Mouse (Mus musculus): Measurements from ENCODE around the gene Pstk. TPM values are rescaled to one million over a fixed set of nuclear protein-coding genes. Genes with fewer than 3 reads are reported as not detected.
"Not testable (repeated sequence)": the region's sequence is repeated elsewhere in the genome, so short reads cannot be mapped to it uniquely, and the experiment has no call there.

Pstk gene
- polyA plus RNA-seq, 1 experiment, result 46.9 TPM

DNA sequence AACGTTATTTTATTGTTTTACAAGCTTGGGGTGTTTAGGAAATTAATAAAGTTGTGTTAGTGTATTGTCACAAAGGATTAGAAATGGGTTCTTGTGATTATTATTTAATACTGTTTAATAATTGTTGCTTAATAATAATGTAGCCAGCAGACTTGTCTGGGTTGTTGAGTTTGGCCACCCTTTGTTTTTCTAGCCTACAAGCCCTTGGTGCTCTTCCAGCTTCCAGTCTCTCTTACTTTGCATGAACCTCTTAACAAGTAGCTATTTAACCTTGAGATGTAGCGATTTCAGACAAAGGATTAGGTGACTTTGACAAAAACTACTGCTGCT lies 41.0 kb downstream of the Pstk start:
- DNase-seq (ENCODE audit: low read depth), result peak; percentile 61

- DNase-seq (ENCODE audit: low read depth), result not testable (repeated sequence)
Measured at GRCm38 (mm10) chr7:131416742-131417141, 45.8 kb downstream of the Pstk start.

- DNase-seq (ENCODE audit: low read depth), result peak; percentile 56
Measured at GRCm38 (mm10) chr7:131417605-131418004, 46.7 kb downstream of the Pstk start.

DNA sequence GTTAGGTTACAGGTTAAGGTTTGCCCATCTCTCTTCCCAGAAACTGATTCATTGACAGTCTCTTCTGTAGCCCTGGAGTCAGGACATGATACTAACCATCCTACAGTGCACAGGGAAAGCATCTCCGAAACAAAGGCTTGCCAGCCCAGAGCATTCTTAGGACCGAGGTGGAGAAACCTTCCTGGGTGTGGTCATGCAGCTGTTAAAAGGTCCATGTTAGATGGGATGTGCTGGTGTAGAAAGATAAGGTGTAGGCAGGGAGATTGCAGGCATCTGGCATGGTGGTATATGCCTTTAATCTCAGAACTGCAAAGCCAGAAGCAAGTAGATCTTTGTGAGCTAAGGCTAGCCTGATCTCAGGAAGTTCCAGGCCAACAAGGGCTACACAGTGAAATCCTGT lies 54.0 kb downstream of the Pstk start:
- DNase-seq (ENCODE audit: low read depth), result no peak

- DNase-seq (ENCODE audit: low read depth), result no peak
Measured at GRCm38 (mm10) chr7:131427331-131427730, 56.4 kb downstream of the Pstk start.

DNA sequence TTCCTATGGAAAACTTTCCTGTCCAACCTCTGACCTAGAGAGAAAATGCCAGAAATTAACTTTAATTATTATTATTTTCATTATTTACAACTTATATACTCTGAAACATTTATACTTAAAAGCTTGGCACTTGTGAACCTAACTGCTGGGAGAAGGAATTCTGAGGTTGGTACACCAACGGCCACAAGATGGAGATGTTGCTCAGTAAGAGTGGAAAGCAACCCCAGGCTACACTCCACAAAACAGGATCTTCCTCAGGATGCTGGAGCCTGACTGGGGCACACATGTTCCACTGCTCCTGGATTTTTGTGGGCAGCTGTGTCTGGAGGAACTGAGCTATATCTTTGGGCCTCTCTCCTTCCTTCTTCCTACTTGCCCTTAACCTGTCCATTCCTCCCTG lies 61.3 kb downstream of the Pstk start:
- no peak for DNase-seq (ENCODE audit: low read depth)

DNA sequence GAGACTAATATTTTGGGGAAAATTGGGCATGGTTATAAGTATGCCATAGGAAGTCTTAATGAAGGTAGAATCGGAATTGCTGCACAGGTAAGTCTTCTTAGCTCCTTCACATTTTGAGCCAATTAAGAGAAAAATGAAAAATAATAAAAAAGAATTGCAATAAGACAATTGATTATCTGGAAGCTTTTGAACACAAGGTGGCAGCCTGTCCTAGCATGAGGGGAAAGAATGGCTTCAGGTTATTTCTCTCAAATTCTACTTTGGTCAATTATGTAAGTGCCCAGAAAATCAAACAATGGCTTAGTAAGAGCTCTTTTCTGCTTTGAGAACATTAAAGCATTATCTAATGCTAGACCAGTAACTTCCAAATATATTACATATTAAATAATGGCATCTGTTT lies 63.3 kb downstream of the Pstk start:
- no peak for DNase-seq (ENCODE audit: low read depth)

GRCm38 (mm10) chr7:131437051-131437450 lies 66.1 kb downstream of the Pstk start:
- no peak for DNase-seq (ENCODE audit: low read depth)

Other genes starting within 250 kb of the Pstk start
- gene 4933402N03Rik, start 224.8 kb upstream of the Pstk start, polyA plus RNA-seq (2012; rRNA removed), result 0.05 and 0.06 TPM in 2 replicates
- gene 5430419D17Rik, start 196.7 kb upstream of the Pstk start, polyA plus RNA-seq (2012; rRNA removed), result 1.7 and 2.4 TPM in 2 replicates
- 2,056 and 2,398 TPM in 2 replicates for gene Cuzd1, start 48.8 kb upstream of the Pstk start, polyA plus RNA-seq (2012; rRNA removed)
- gene Fam24b, start 41.6 kb upstream of the Pstk start, polyA plus RNA-seq (2012; rRNA removed), result 13.1 and 34.2 TPM in 2 replicates
- gene Fam24a, start 37.3 kb upstream of the Pstk start, polyA plus RNA-seq (2012; rRNA removed), result 0.43 and 1.1 TPM in 2 replicates
- gene 2310057M21Rik, start 8.4 kb upstream of the Pstk start, polyA plus RNA-seq (2012; rRNA removed), result 8.3 and 9.8 TPM in 2 replicates
- gene Ikzf5, start 39.4 kb downstream of the Pstk start, polyA plus RNA-seq (2012; rRNA removed), result 15.5 and 17.5 TPM in 2 replicates
- gene Acadsb, start 39.5 kb downstream of the Pstk start, polyA plus RNA-seq (2012; rRNA removed), result 22.1 and 23.1 TPM in 2 replicates
- gene Hmx3, start 171.7 kb downstream of the Pstk start, polyA plus RNA-seq (2012; rRNA removed), result not detected in 2 replicates
- gene Hmx2, start 177.6 kb downstream of the Pstk start, polyA plus RNA-seq (2012; rRNA removed), result not detected in 2 replicates
- 63.4 and 71.4 TPM in 2 replicates for gene Bub3, start 189.1 kb downstream of the Pstk start, polyA plus RNA-seq (2012; rRNA removed)

All from gonadal fat pad, adult 2 months (tissue).